Mouse (Mus musculus) kidney, embryonic 16.5 days (tissue): ENCODE results near the gene Olfr641. TPM values are rescaled to one million over a fixed set of nuclear protein-coding genes. Genes with fewer than 3 reads are reported as not detected.

ENCODE experiments used
- ATAC-seq: fragments of 200-750 bp; cut with Nextera tagmentation; 2 replicates; pipeline ENCODE4 v1.8.0; 2017; ENCODE audit warnings: moderate TSS enrichment; ENCODE audit not compliant: low FRiP score, low TSS enrichment
- H3K27ac ChIP-seq: fragments of 300-500 bp; sonication (generic); 2 replicates; pipeline ENCODE4 v1.5.1; 2014; ENCODE audit warnings: low read length
- H3K27me3 ChIP-seq: fragments of 300-500 bp; sonication (generic); 2 replicates; pipeline ENCODE4 v1.6.1; 2014; ENCODE audit warnings: low read length, control low read depth, mixed read lengths; ENCODE audit not compliant: insufficient read depth
- H3K36me3 ChIP-seq: fragments of 300-500 bp; sonication (generic); 2 replicates; pipeline ENCODE4 v1.6.1; 2014; ENCODE audit warnings: low read length, control low read depth, mixed read lengths; ENCODE audit not compliant: insufficient read depth
- H3K4me1 ChIP-seq: fragments of 300-500 bp; sonication (generic); 2 replicates; pipeline ENCODE4 v1.6.1; 2014; ENCODE audit warnings: low read length, control low read depth, mixed read lengths; ENCODE audit not compliant: insufficient read depth
- H3K4me2 ChIP-seq: fragments of 300-500 bp; sonication (generic); replicated peaks from 2 replicates; pipeline ENCODE4 v1.6.1; 2014; ENCODE audit warnings: low read depth, low read length
- H3K4me3 ChIP-seq: fragments of 300-500 bp; sonication (generic); 2 replicates; pipeline ENCODE4 v1.5.1; 2014; ENCODE audit warnings: mild to moderate bottlenecking, low read length
- H3K9ac ChIP-seq: fragments of 300-500 bp; sonication (generic); replicated peaks from 2 replicates; pipeline ENCODE4 v1.6.1; 2014; ENCODE audit warnings: low read length
- H3K9me3 ChIP-seq: fragments of 300-500 bp; sonication (generic); 2 replicates; pipeline ENCODE4 v1.6.1; 2016; ENCODE audit warnings: low read length, control low read depth
- WGBS: fragments of 180-500 bp; shearing (Covaris S2); extraction: QIAGEN DNeasy Blood & Tissue Kit; methylation state at CpG from one replicate; pipeline ENCODE4 v1.1.7; 2014; 5-methylcytosine and 5-hydroxymethylcytosine counted together
- polyA plus RNA-seq: library from polyadenylated mRNA; unstranded; fragments of >200 nt; fragmentation: Nextera tagmentation; extraction: Ambion mirVana; gene quantifications from 2 replicates; pipeline ENCODE4 v1.2.1, GENCODE M21; 2015

Olfr641 gene
- polyA plus RNA-seq = not detected in 2 replicates

DNA sequence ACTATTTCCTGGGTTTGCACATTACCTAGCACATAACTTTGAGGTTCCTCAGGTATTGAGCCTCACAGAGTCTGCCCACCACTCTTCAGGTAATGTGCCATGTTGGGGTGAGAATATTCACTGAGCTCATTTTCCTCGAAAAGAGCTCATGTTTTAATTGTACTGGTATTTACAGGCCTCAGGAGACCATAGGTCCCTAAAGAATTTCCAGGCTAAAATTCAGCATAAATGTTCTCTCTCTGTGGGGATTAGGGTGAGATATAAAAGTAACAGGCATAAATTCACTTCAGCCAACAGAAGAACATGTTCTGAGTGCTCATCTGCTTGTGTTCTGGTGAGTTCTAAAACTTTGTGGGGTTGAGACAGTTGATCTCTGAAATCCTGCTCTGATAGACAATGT lies at the start of gene Olfr641:
Olfr641 (plus strand) TSS at position 301 of the 400 bp plus-strand sequence.
- ATAC-seq = no peak
- 68% methylated on average over 1 of the region's 1 CpGs for WGBS
- Histone ChIP-seq H3K9ac (no peak within 1 kb of the TSS), H3K9me3 (no peaks in the 10 kb centered on the region), H3K4me3 (no peak within 1 kb of the TSS), H3K4me1 (no peaks in the 10 kb centered on the region), H3K36me3 (no peaks in the 10 kb centered on the region), H3K27me3 (no peaks in the 10 kb centered on the region), H3K27ac (no peak within 1 kb of the TSS), H3K4me2 (no peak within 1 kb of the TSS)

DNA sequence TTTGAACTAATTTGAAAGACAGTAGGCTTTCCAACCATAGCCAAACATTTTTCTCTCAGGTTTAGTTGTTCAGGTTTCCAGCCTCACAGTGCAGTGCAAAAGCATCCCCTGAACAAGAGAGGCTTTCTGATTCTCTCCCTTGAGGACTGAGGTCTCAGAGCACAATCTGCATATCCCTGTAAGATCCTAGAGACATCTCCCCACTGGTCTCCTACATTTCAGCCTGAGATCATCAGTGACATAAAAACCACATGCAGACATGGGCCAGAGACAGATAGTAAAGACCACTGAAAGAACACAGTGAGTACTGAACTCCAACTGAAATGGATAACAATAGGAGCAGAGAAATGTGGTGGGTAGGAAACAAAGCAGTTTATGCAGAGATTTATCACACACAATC lies 36.8 kb upstream of the Olfr641 start, which contains the start of gene Olfr638:
Olfr638 (plus strand) TSS at position 301 of the 400 bp plus-strand sequence.
- no peak within 1 kb of the TSS for H3K4me2 ChIP-seq
- no peak within 1 kb of the TSS for H3K27ac ChIP-seq
- no peaks in the 10 kb centered on the region for H3K4me1 ChIP-seq
- no peak within 1 kb of the TSS for H3K9ac ChIP-seq
- H3K9me3 ChIP-seq = no peaks in the 10 kb centered on the region
- H3K36me3 ChIP-seq = no peaks in the 10 kb centered on the region
- no peaks in the 10 kb centered on the region for H3K27me3 ChIP-seq
- ATAC-seq = no peak
- H3K4me3 ChIP-seq = no peak within 1 kb of the TSS

DNA sequence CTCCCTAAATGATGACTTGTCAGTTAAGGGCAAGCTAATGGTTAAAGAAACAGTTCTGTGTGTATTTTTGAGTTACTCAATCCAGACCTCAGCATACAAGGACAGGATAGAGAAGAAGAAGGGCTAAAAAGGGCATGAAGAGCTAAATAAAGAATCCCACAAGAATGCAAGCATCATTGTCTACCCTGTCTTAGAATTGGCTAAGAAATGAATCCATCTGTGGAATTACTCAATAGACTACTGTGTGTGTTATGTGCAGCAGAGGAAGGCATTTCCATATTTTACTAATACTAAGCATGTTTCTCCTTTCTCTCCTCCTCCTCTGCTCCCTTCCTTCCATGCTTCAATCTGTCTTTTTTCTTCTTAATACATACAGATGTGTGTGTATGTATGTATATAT lies 36.1 kb upstream of the Olfr641 start:
- no peaks in the 10 kb centered on the region for H3K36me3 ChIP-seq
- H3K9ac ChIP-seq = no peak overlapping the region
- no peak overlapping the region for H3K4me2 ChIP-seq
- H3K4me1 ChIP-seq = no peaks in the 10 kb centered on the region
- no peak for ATAC-seq
- H3K27me3 ChIP-seq = no peaks in the 10 kb centered on the region
- no peak overlapping the region for H3K4me3 ChIP-seq
- H3K9me3 ChIP-seq = no peaks in the 10 kb centered on the region
- H3K27ac ChIP-seq = no peak overlapping the region

DNA sequence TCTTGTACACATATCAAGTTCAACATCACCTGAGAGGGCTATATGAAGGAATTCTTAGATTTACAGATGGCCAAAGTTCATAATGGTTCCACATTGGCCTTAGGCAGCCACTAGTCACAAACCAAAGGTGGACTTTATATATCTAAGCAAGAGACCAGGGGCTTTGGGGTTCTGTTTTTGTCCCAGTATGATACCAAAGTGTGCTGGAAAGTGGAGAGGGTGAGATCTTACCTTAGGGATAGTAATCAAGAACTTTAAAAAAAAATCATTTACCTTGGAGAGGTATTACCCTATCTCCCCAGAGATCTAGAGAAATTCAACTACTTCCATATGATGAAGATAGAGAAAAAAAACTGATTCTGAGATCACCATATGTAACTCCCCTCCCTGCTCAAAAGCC lies 18.0 kb upstream of the Olfr641 start, which contains the start of gene Olfr639:
Olfr639 (minus strand) TSS at position 101 of the 400 bp plus-strand sequence.
- H3K4me1 ChIP-seq = no peaks in the 10 kb centered on the region
- no peak within 1 kb of the TSS for H3K4me3 ChIP-seq
- ATAC-seq = no peak
- no peaks in the 10 kb centered on the region for H3K9me3 ChIP-seq
- no peak within 1 kb of the TSS for H3K9ac ChIP-seq
- no peak within 1 kb of the TSS for H3K4me2 ChIP-seq
- no peaks in the 10 kb centered on the region for H3K36me3 ChIP-seq
- no peaks in the 10 kb centered on the region for H3K27me3 ChIP-seq
- no peak within 1 kb of the TSS for H3K27ac ChIP-seq

DNA sequence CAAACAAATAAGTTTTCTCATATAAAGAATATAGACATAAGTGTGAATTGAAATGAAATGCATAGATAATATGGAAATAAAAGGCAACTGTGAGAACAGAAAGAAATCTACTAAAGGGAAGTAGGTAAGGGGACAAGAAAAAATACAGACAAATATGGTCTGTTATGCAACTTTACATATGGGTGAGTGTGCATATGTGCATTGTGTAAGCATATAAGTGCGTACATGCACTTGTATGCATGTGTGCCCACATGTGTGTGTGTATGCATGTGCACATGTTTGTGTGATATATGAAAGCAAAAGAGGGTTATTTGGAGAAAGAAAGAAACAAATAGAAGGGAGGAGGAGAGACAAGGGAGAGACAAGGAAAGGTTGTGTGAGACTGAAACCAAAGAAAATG lies 16.3 kb upstream of the Olfr641 start:
- no peak overlapping the region for H3K27ac ChIP-seq
- H3K4me2 ChIP-seq = no peak overlapping the region
- no peak for ATAC-seq
- H3K9me3 ChIP-seq = no peaks in the 10 kb centered on the region
- no peak overlapping the region for H3K4me3 ChIP-seq
- no peaks in the 10 kb centered on the region for H3K4me1 ChIP-seq
- 91% methylated on average over 1 of the region's 1 CpGs for WGBS
- no peaks in the 10 kb centered on the region for H3K27me3 ChIP-seq
- H3K36me3 ChIP-seq = no peaks in the 10 kb centered on the region
- H3K9ac ChIP-seq = no peak overlapping the region

DNA sequence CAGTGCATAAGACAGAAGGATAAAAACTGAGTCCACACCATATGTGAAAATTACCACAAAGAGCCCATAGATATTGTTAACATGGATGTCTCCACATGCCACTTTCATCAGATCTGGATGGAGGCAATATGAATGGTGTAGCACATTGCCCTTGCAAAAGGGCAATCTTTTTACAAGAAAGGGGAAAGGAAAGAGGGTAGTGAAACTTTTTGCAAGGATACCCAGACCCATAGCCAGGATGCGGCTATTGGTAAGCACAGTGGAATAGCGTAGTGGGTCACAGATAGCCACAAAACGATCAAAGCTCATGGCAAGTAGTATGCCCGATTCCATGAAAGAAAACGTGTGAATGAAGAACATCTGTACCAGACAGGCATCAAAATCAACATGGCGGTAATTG lies 13.6 kb upstream of the Olfr641 start:
- H3K36me3 ChIP-seq = no peaks in the 10 kb centered on the region
- H3K9me3 ChIP-seq = no peaks in the 10 kb centered on the region
- no peak overlapping the region for H3K9ac ChIP-seq
- WGBS = 91% methylated on average over 6 of the region's 6 CpGs
- no peak for ATAC-seq
- H3K27me3 ChIP-seq = no peaks in the 10 kb centered on the region
- no peaks in the 10 kb centered on the region for H3K4me1 ChIP-seq
- H3K4me2 ChIP-seq = no peak overlapping the region
- no peak overlapping the region for H3K4me3 ChIP-seq
- no peak overlapping the region for H3K27ac ChIP-seq

DNA sequence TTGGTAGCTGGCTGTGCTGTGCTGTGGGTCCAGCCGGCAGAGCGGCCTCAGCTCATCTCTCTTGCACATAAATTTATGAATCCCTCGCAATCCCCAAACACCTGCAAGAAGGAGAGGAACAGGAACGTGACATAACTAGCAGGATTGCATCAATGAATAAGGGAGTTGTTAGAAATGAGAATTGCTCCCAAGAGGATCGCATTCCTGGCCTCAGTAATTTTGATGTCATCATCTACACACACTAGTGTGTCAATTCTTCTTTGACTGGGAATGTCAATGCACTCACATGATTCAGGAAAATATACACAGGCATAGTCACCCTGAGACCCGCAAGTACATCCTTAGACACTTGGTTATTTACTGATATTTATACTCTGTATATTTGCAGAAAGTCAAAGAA lies 9.8 kb upstream of the Olfr641 start, which contains the start of gene Olfr640:
Olfr640 (minus strand) TSS at position 101 of the 400 bp plus-strand sequence.
- Histone ChIP-seq H3K4me3 (no peak within 1 kb of the TSS), H3K27ac (no peak within 1 kb of the TSS), H3K9ac (no peak within 1 kb of the TSS), H3K36me3 (no peaks in the 10 kb centered on the region), H3K27me3 (no peaks in the 10 kb centered on the region), H3K4me1 (no peaks in the 10 kb centered on the region), H3K4me2 (no peak within 1 kb of the TSS), H3K9me3 (no peaks in the 10 kb centered on the region)
- WGBS = 80% methylated on average over 6 of the region's 6 CpGs
- ATAC-seq = no peak

DNA sequence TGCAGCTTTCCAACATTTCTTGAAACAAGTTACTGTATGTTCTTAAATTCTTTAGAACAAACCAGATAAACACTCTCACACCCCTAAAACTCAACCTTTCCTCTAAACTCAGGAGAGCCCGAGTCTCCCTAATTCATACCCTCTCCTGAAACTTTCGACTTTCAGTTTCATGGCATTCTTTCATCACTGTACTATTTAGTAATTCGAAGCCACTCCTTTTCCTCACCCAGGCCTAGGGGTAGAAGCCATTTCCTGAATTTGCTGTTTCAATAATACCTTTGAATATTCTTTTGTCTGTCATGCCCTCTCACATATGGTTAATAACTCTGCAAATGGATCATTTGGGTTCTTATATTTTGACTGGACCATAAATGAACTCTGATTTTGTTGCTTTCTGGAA lies 8.3 kb upstream of the Olfr641 start:
- H3K4me1 ChIP-seq = no peaks in the 10 kb centered on the region
- H3K27me3 ChIP-seq = no peaks in the 10 kb centered on the region
- no peak overlapping the region for H3K4me2 ChIP-seq
- WGBS = 80% methylated on average over 3 of the region's 3 CpGs
- no peaks in the 10 kb centered on the region for H3K9me3 ChIP-seq
- H3K9ac ChIP-seq = no peak overlapping the region
- H3K36me3 ChIP-seq = no peaks in the 10 kb centered on the region
- H3K27ac ChIP-seq = no peak overlapping the region
- H3K4me3 ChIP-seq = no peak overlapping the region
- ATAC-seq = no peak

DNA sequence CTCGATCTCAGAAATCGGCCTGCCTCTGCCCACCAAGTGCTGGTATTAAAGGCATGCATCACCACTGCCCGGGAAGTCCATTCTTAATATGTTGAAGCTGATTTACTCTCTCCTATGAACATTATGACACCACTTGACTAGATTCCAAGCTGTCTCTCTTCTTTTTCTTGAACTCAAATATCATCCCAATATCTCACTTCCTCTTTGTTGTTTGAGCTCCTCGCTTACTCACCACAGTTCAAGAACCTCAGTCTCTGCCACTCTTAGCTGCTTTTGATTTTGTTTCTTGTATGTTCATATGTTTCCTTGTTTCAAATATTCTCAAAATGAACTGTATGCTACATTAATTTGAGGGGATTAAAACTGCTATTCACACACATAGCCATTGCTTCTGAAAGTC lies 15.5 kb downstream of the Olfr641 start:
- H3K27me3 ChIP-seq = no peaks in the 10 kb centered on the region
- H3K4me3 ChIP-seq = no peak overlapping the region
- no peaks in the 10 kb centered on the region for H3K4me1 ChIP-seq
- no peaks in the 10 kb centered on the region for H3K36me3 ChIP-seq
- no peak for ATAC-seq
- H3K9me3 ChIP-seq = no peaks in the 10 kb centered on the region
- H3K27ac ChIP-seq = no peak overlapping the region
- WGBS = 93% methylated on average over 4 of the region's 4 CpGs
- H3K4me2 ChIP-seq = no peak overlapping the region
- H3K9ac ChIP-seq = no peak overlapping the region

DNA sequence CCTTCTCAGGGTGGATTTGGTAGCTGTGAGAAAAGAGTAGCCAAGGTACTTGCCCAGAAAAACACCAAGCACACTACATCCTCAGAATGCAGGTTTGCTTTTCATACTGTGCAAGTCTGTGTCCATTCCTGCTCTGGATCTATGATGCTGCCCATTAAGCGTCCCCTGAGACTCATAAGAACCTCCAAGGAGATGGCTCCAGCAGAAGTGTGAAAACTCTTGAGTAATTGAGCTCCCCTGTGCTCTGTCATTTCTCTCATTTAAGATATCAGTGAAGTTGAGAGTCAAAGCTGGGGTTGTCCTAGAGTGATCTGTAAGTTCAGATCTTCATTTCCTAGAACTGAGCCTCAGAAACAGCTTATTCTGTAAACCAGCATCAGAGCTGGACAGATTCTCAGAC lies 17.3 kb downstream of the Olfr641 start, which contains the start of gene Olfr642:
Olfr642 (minus strand) TSS at position 101 of the 400 bp plus-strand sequence.
- H3K36me3 ChIP-seq = no peaks in the 10 kb centered on the region
- H3K4me2 ChIP-seq = no peak within 1 kb of the TSS
- H3K9me3 ChIP-seq = no peaks in the 10 kb centered on the region
- H3K27ac ChIP-seq = no peak within 1 kb of the TSS
- no peak within 1 kb of the TSS for H3K4me3 ChIP-seq
- H3K27me3 ChIP-seq = no peaks in the 10 kb centered on the region
- 73% methylated on average over 1 of the region's 1 CpGs for whole genome bisulfite sequencing
- ATAC-seq = no peak
- H3K4me1 ChIP-seq = no peaks in the 10 kb centered on the region
- H3K9ac ChIP-seq = no peak within 1 kb of the TSS
